Mouse (Mus musculus): Measurements from ENCODE around the gene Tars2. TPM values are rescaled to one million over a fixed set of nuclear protein-coding genes. Genes with fewer than 3 reads are reported as not detected.

Gene Tars2
- polyA plus RNA-seq, 1 experiment = 25.7 TPM

GRCm38 (mm10) chr3:95740406-95740805 is 19.6 kb downstream of the Tars2 start:
- H3K4me1 ChIP-seq (ENCODE audit: control insufficient read depth, insufficient read depth, low read length) = peaks cover 18% of the 10 kb centered on the region
- TF ChIP-seq POLR2A (IDR thresholded peaks at IDR 0.05; ENCODE audit: borderline replicate concordance, extremely low read depth, low read depth, low read length) = no peak
- no peak for TF ChIP-seq CTCF (IDR thresholded peaks at IDR 0.05; ENCODE audit: insufficient read depth, low read length)
- no peak overlapping the region for H3K4me3 ChIP-seq (replicated peaks; ENCODE audit: extremely low read depth, low read depth, low read length)
- WGBS = 29% methylated on average over 8 of the region's 8 CpGs
- DNase-seq = no peak

GRCm38 (mm10) chr3:95739353-95740104 is 20.5 kb downstream of the Tars2 start, which contains the start of gene Ecm1:
Gene Ecm1, minus strand, starts transcription at chr3:95739569.
- 50% methylated on average over 7 of the region's 7 CpGs for WGBS
- H3K4me3 ChIP-seq (replicated peaks; ENCODE audit: extremely low read depth, low read depth, low read length) = peak within 1 kb of the TSS; percentile 56
- DNase-seq = peak; percentile 46

GRCm38 (mm10) chr3:95735071-95735670 is 24.8 kb downstream of the Tars2 start:
- 86% methylated on average over 12 of the region's 12 CpGs for WGBS
- TF ChIP-seq CTCF (IDR thresholded peaks at IDR 0.05; ENCODE audit: insufficient read depth, low read length) (no peak), POLR2A (IDR thresholded peaks at IDR 0.05; ENCODE audit: borderline replicate concordance, extremely low read depth, low read depth, low read length) (no peak)

More at GRCm38 (mm10) chr3:95739353-95740104, 20.5 kb downstream of the Tars2 start, which contains the start of gene Ecm1:
- H3K4me1 ChIP-seq (ENCODE audit: control insufficient read depth, insufficient read depth, low read length) = peaks cover 18% of the 10 kb centered on the region
- TF ChIP-seq CTCF (IDR thresholded peaks at IDR 0.05; ENCODE audit: insufficient read depth, low read length) (no peak), POLR2A (IDR thresholded peaks at IDR 0.05; ENCODE audit: borderline replicate concordance, extremely low read depth, low read depth, low read length) (peak; percentile 95; the same call in 1 of the 2 replicates)

GRCm38 (mm10) chr3:95734092-95734702 is 25.8 kb downstream of the Tars2 start:
- Histone ChIP-seq H3K4me3 (replicated peaks; ENCODE audit: extremely low read depth, low read depth, low read length) (no peak overlapping the region), H3K4me1 (ENCODE audit: control insufficient read depth, insufficient read depth, low read length) (peaks cover 18% of the 10 kb centered on the region)
- no peak for TF ChIP-seq POLR2A (IDR thresholded peaks at IDR 0.05; ENCODE audit: borderline replicate concordance, extremely low read depth, low read depth, low read length)
- no peak for TF ChIP-seq CTCF (IDR thresholded peaks at IDR 0.05; ENCODE audit: insufficient read depth, low read length)
- DNase-seq = no peak
- WGBS = 57% methylated on average over 13 of the region's 13 CpGs

More at GRCm38 (mm10) chr3:95735071-95735670, 24.8 kb downstream of the Tars2 start:
- Histone ChIP-seq H3K4me3 (replicated peaks; ENCODE audit: extremely low read depth, low read depth, low read length) (no peak overlapping the region), H3K4me1 (ENCODE audit: control insufficient read depth, insufficient read depth, low read length) (peaks cover 24% of the 10 kb centered on the region)
- DNase-seq = no peak

GRCm38 (mm10) chr3:95732744-95733521 is 27.1 kb downstream of the Tars2 start:
- peak; percentile 52 for DNase-seq
- TF ChIP-seq CTCF (IDR thresholded peaks at IDR 0.05; ENCODE audit: insufficient read depth, low read length) (no peak), POLR2A (IDR thresholded peaks at IDR 0.05; ENCODE audit: borderline replicate concordance, extremely low read depth, low read depth, low read length) (peak; percentile 43; the same call in 1 of the 2 replicates)

GRCm38 (mm10) chr3:95732297-95732696 is 27.7 kb downstream of the Tars2 start:
- Histone ChIP-seq H3K4me3 (replicated peaks; ENCODE audit: extremely low read depth, low read depth, low read length) (peak overlapping the region; percentile 7), H3K4me1 (ENCODE audit: control insufficient read depth, insufficient read depth, low read length) (peaks cover 10% of the 10 kb centered on the region)
- 61% methylated on average over 9 of the region's 9 CpGs for WGBS
- no peak for TF ChIP-seq POLR2A (IDR thresholded peaks at IDR 0.05; ENCODE audit: borderline replicate concordance, extremely low read depth, low read depth, low read length)
- no peak for TF ChIP-seq CTCF (IDR thresholded peaks at IDR 0.05; ENCODE audit: insufficient read depth, low read length)
- no peak for DNase-seq

More at GRCm38 (mm10) chr3:95732744-95733521, 27.1 kb downstream of the Tars2 start:
- WGBS = 57% methylated on average over 11 of the region's 11 CpGs
- H3K4me1 ChIP-seq (ENCODE audit: control insufficient read depth, insufficient read depth, low read length) = peaks cover 10% of the 10 kb centered on the region
- H3K4me3 ChIP-seq (replicated peaks; ENCODE audit: extremely low read depth, low read depth, low read length) = peak overlapping the region; percentile 7

GRCm38 (mm10) chr3:95731802-95732201 is 28.2 kb downstream of the Tars2 start:
- no peak for DNase-seq
- TF ChIP-seq CTCF (IDR thresholded peaks at IDR 0.05; ENCODE audit: insufficient read depth, low read length) = 0 out of 2 replicates have a peak, but pooled peaks have one; percentile 6
- no peak for TF ChIP-seq POLR2A (IDR thresholded peaks at IDR 0.05; ENCODE audit: borderline replicate concordance, extremely low read depth, low read depth, low read length)
- no peak overlapping the region for H3K4me3 ChIP-seq (replicated peaks; ENCODE audit: extremely low read depth, low read depth, low read length)
- WGBS = 83% methylated on average over 4 of the region's 4 CpGs
- H3K4me1 ChIP-seq (ENCODE audit: control insufficient read depth, insufficient read depth, low read length) = peaks cover 10% of the 10 kb centered on the region

GRCm38 (mm10) chr3:95730431-95730830 is 29.6 kb downstream of the Tars2 start:
- DNase-seq = no peak

More at GRCm38 (mm10) chr3:95730431-95730830, 29.6 kb downstream of the Tars2 start:
- peaks cover 10% of the 10 kb centered on the region for H3K4me1 ChIP-seq (ENCODE audit: control insufficient read depth, insufficient read depth, low read length)
- WGBS = 91% methylated on average over 7 of the region's 7 CpGs
- TF ChIP-seq CTCF (IDR thresholded peaks at IDR 0.05; ENCODE audit: insufficient read depth, low read length) (no peak), POLR2A (IDR thresholded peaks at IDR 0.05; ENCODE audit: borderline replicate concordance, extremely low read depth, low read depth, low read length) (no peak)
- H3K4me3 ChIP-seq (replicated peaks; ENCODE audit: extremely low read depth, low read depth, low read length) = no peak overlapping the region
